Comparison of ENCODE assay signal across 8 mouse cellular contexts in genomic region chr5:25704702-25705566, GRCm38 (mm10). TPM values are rescaled to one million over a fixed set of nuclear protein-coding genes. Genes with fewer than 3 reads are reported as not detected.
DNase-seq lines count a peak whose midpoint lies in the region; ATAC-seq and TF ChIP-seq lines count a peak whose summit lies in the region.

No protein-coding gene starts in this region.

- peaks cover 20% of the 10 kb centered on the region for H3K36me3 ChIP-seq in heart, embryonic 14.5 days (ENCODE audit: control insufficient read depth, insufficient read depth, low read length)
- peaks cover 5 to 10% of the 10 kb centered on the region in 2 experiments for H3K36me3 ChIP-seq in MEL (ENCODE audit: control insufficient read depth in 1 of 2, insufficient read depth in 2 of 2, low read length in 2 of 2)
- peaks cover 10% of the 10 kb centered on the region for H3K36me3 ChIP-seq in forebrain, embryonic 14.5 days (ENCODE audit: control insufficient read depth, insufficient read depth, low read length)

- H3K4me1 ChIP-seq in heart, embryonic 14.5 days (ENCODE audit: control insufficient read depth in 2 of 2, insufficient read depth in 2 of 2, low read length in 2 of 2): peaks cover 7 to 13% of the 10 kb centered on the region in 2 experiments
- peaks cover 0 to 14% of the 10 kb centered on the region in 2 experiments; a peak in 3 of 4 replicates for H3K4me1 ChIP-seq in MEL (ENCODE audit: control insufficient read depth in 1 of 2, insufficient read depth in 2 of 2, low read length in 2 of 2)
- H3K4me1 ChIP-seq in forebrain, embryonic 14.5 days (ENCODE audit: control insufficient read depth, insufficient read depth, low read length): peaks cover 7% of the 10 kb centered on the region; the same call in 1 of the 2 replicates

- no peak for DNase-seq in heart, adult 11 months
- DNase-seq in MEL (ENCODE audit: low read depth, low spot score) (peak; percentile 67), MN1 (ENCODE audit: low spot score) (no peak)
- no peak for DNase-seq in forebrain, embryonic 14.5 days (ENCODE audit: low spot score)
- DNase-seq in lung, postnatal 36 days: peak; percentile 1
- no peak for DNase-seq in right cerebral cortex, adult 2 months (ENCODE audit: low spot score in 2 of 2)
- DNase-seq in urinary bladder, postnatal 25 days (ENCODE audit: low spot score): no peak

- H3K4me2 ChIP-seq in heart, embryonic 14.5 days (ENCODE audit: low read length): peak overlapping the region; percentile 79
- H3K4me2 ChIP-seq in forebrain, embryonic 14.5 days (ENCODE audit: low read length): peak overlapping the region; percentile 64

- H3K4me3 ChIP-seq in heart, embryonic 14.5 days (ENCODE audit: control insufficient read depth in 1 of 2, insufficient read depth in 1 of 2, low read depth in 1 of 2, low read length in 2 of 2): peak overlapping the region; percentile 85 to 97
- peak overlapping the region; percentile 72 to 96 for H3K4me3 ChIP-seq in MEL (ENCODE audit: control insufficient read depth in 1 of 2, insufficient read depth in 1 of 2, low read depth in 2 of 2, low read length in 2 of 2)
- H3K4me3 ChIP-seq in forebrain, embryonic 14.5 days (ENCODE audit: low read depth, low read length): peak overlapping the region; percentile 69

- peak; percentile 83 to 85 for TF ChIP-seq EP300 in MEL (IDR thresholded peaks at IDR 0.05; ENCODE audit: low read depth in 1 of 2, low read length in 2 of 2)

- peak overlapping the region; percentile 86 to 95 for H3K27ac ChIP-seq in heart, embryonic 14.5 days (replicated peaks in 1 of 2; ENCODE audit: control insufficient read depth in 1 of 2, insufficient read depth in 1 of 2, low read depth in 2 of 2, low read length in 2 of 2)
- H3K27ac ChIP-seq in MEL (ENCODE audit: control insufficient read depth, low read depth, low read length): peak overlapping the region; percentile 77
- H3K27ac ChIP-seq in forebrain, embryonic 14.5 days (ENCODE audit: low read depth, low read length): peak overlapping the region; percentile 60; the same call in 1 of the 2 replicates

- TF ChIP-seq POLR2A in MEL (IDR thresholded peaks at IDR 0.05; ENCODE audit: control insufficient read depth in 1 of 2, insufficient read depth in 1 of 2, low read depth in 1 of 2, low read length in 2 of 2, poor library complexity in 1 of 2): no peak

- TF ChIP-seq CTCF in MEL (IDR thresholded peaks at IDR 0.05 in 2 of 3, conservative IDR thresholded peaks at IDR 0.05 in 1 of 3; ENCODE audit: control insufficient read depth in 1 of 3, insufficient read depth in 1 of 3, low read depth in 2 of 3, low read length in 3 of 3, poor library complexity in 1 of 3, severe bottlenecking in 1 of 3): no peak

- H3K27me3 ChIP-seq in heart, embryonic 14.5 days (ENCODE audit: control insufficient read depth, insufficient read depth, low read length): no peaks in the 10 kb centered on the region
- H3K27me3 ChIP-seq in MEL (ENCODE audit: control insufficient read depth in 1 of 2, insufficient read depth in 2 of 2, low read length in 2 of 2): no peaks in the 10 kb centered on the region
- H3K27me3 ChIP-seq in forebrain, embryonic 14.5 days (replicated peaks; ENCODE audit: control insufficient read depth, insufficient read depth, low read length): no peaks in the 10 kb centered on the region

- peaks cover 25% of the 10 kb centered on the region for H3K79me2 ChIP-seq in MEL (ENCODE audit: control insufficient read depth, insufficient read depth, low read length, poor library complexity)

- H3K9ac ChIP-seq in heart, embryonic 14.5 days (ENCODE audit: low read length): peak overlapping the region; percentile 89
- peak overlapping the region; percentile 92 for H3K9ac ChIP-seq in MEL (ENCODE audit: control insufficient read depth, low read depth, low read length, poor library complexity, severe bottlenecking)
- peak overlapping the region; percentile 79 for H3K9ac ChIP-seq in forebrain, embryonic 14.5 days (ENCODE audit: low read length)

- no peak for TF ChIP-seq RAD21 in MEL (IDR thresholded peaks at IDR 0.05; ENCODE audit: low read depth, low read length)

- ATAC-seq in heart, embryonic 14.5 days (ENCODE audit: insufficient number of reproducible peaks, insufficient read depth, low FRiP score, low read depth): no peak
- ATAC-seq in forebrain, embryonic 14.5 days: peak; percentile 43

- 19% methylated on average over 19 of the region's 19 CpGs for WGBS in heart, embryonic 14.5 days
- WGBS in forebrain, embryonic 14.5 days: 21% methylated on average over 19 of the region's 19 CpGs

- H3K9me3 ChIP-seq in heart, embryonic 14.5 days (ENCODE audit: control insufficient read depth, low read length): no peaks in the 10 kb centered on the region
- H3K9me3 ChIP-seq in MEL (replicated peaks; ENCODE audit: insufficient read depth, low read length): no peaks in the 10 kb centered on the region
- H3K9me3 ChIP-seq in forebrain, embryonic 14.5 days (replicated peaks; ENCODE audit: control insufficient read depth, low read length): no peaks in the 10 kb centered on the region

TF ChIP-seq in MEL, 35 proteins besides CTCF, POLR2A, EP300 and RAD21:
- TF ChIP-seq ETS1 (IDR thresholded peaks at IDR 0.05; ENCODE audit: low read depth, low read length) (peak; percentile 48; the same call in 1 of the 2 replicates), MEF2A (IDR thresholded peaks at IDR 0.05; ENCODE audit: extremely low read depth, insufficient replicate concordance, low read depth, low read length, poor library complexity, severe bottlenecking) (no peak), TBP (IDR thresholded peaks at IDR 0.05; ENCODE audit: low read depth, low read length) (no peak), ZNF384 (IDR thresholded peaks at IDR 0.05; ENCODE audit: low read depth, low read length) (no peak), RCOR1 (IDR thresholded peaks at IDR 0.05; ENCODE audit: low read depth, low read length) (peak; percentile 66), USF2 (IDR thresholded peaks at IDR 0.05; ENCODE audit: borderline replicate concordance in 1 of 2, insufficient read depth in 1 of 2, low read depth in 1 of 2, low read length in 2 of 2) (no peak), MXI1 (IDR thresholded peaks at IDR 0.05; ENCODE audit: low read depth, low read length) (peak; percentile 50), CHD1 (IDR thresholded peaks at IDR 0.05; ENCODE audit: low read depth, low read length) (0 out of 2 replicates have a peak, but pooled peaks have one; percentile 68), GATA1 (IDR thresholded peaks at IDR 0.05; ENCODE audit: low read depth, low read length) (peak; percentile 82), MYB (IDR thresholded peaks at IDR 0.05; ENCODE audit: low read depth, low read length) (peak; percentile 92), MYC (IDR thresholded peaks at IDR 0.05; ENCODE audit: low read depth, low read length) (peak; percentile 11; the same call in 1 of the 2 replicates), SIN3A (IDR thresholded peaks at IDR 0.05; ENCODE audit: low read length) (peak; percentile 45; the same call in 1 of the 2 replicates), JUND (IDR thresholded peaks at IDR 0.05; ENCODE audit: low read depth, low read length) (0 out of 2 replicates have a peak, but pooled peaks have one; percentile 33), TAL1 (IDR thresholded peaks at IDR 0.05; ENCODE audit: low read length) (peak; percentile 89), TCF12 (IDR thresholded peaks at IDR 0.05; ENCODE audit: low read depth, low read length) (peak; percentile 83), MAX (IDR thresholded peaks at IDR 0.05; ENCODE audit: low read length) (peak; percentile 67; the same call in 1 of the 2 replicates)

RNA-seq across cellular contexts. Expression of gene Xrcc2, which starts 0.7 kb away (rescaled TPM):
- 8.1 and 9.0 TPM in 2 replicates for polyA plus RNA-seq in heart, embryonic 14.5 days (2014; fragmentation: Nextera tagmentation; extraction: Ambion mirVana)
- total RNA-seq in MEL (2012; rRNA removed): 25.4 and 34.1 TPM in 2 replicates
- 10 to 100 TPM in 1 of 2 experiments, not detected in 1; 22.8 TPM for polyA plus RNA-seq in MEL (2012; ENCODE audit: insufficient read depth in 1 of 2, insufficient read length in 2 of 2, low read depth in 1 of 2, low replicate concordance in 2 of 2, missing spikeins in 1 of 2)
- polyA plus RNA-seq in forebrain, embryonic 14.5 days (2014; fragmentation: Nextera tagmentation; extraction: Ambion mirVana): 4.2 and 4.5 TPM in 2 replicates

RNA-seq across cellular contexts. Expression of gene Actr3b, which starts 54.9 kb away (rescaled TPM):
- 40.5 and 43.7 TPM in 2 replicates for polyA plus RNA-seq in heart, embryonic 14.5 days (2014; fragmentation: Nextera tagmentation; extraction: Ambion mirVana)
- 7.4 and 8.7 TPM in 2 replicates for total RNA-seq in MEL (2012; rRNA removed)
- polyA plus RNA-seq in MEL (2012; ENCODE audit: insufficient read depth in 1 of 2, insufficient read length in 2 of 2, low read depth in 1 of 2, low replicate concordance in 2 of 2, missing spikeins in 1 of 2): 10 to 100 TPM in 1 of 2 experiments, not detected in 1; 11.1 TPM
- polyA plus RNA-seq in forebrain, embryonic 14.5 days (2014; fragmentation: Nextera tagmentation; extraction: Ambion mirVana): 48.6 and 53.0 TPM in 2 replicates

Comparison
In these comparisons a context has a peak if more than half of its experiments do, and no peak if none do; other contexts are left out.
1. DNase-seq: peak in MEL (single experiment) and lung, postnatal 36 days (single experiment); none in heart, adult 11 months (single experiment), forebrain, embryonic 14.5 days (single experiment), MN1 (single experiment), right cerebral cortex, adult 2 months (0 of 2) and urinary bladder, postnatal 25 days (single experiment).
2. Peak in every context shown above with its lines, with median percentiles within 50 percentile points of each other: H3K27ac ChIP-seq, H3K4me3 ChIP-seq and H3K9ac ChIP-seq.